Mouse (Mus musculus) kidney, embryonic 14.5 days (tissue): ENCODE results near the gene Mfap4. TPM values are rescaled to one million over a fixed set of nuclear protein-coding genes. Genes with fewer than 3 reads are reported as not detected.

Experiments
- ATAC-seq: fragments of 200-750 bp; cut with Nextera tagmentation; 2 replicates; pipeline ENCODE4 v1.8.0; 2017; ENCODE audit warnings: moderate number of reproducible peaks, mild to moderate bottlenecking, moderate TSS enrichment, moderate library complexity; ENCODE audit not compliant: low FRiP score, low TSS enrichment
- H3K27ac ChIP-seq: fragments of 300-500 bp; sonication (generic); 2 replicates; pipeline ENCODE4 v1.5.1; 2014; ENCODE audit warnings: low read depth, mild to moderate bottlenecking, low read length, moderate library complexity, mixed read lengths
- H3K27me3 ChIP-seq: fragments of 300-500 bp; sonication (generic); 2 replicates; pipeline ENCODE4 v1.6.1; 2014; ENCODE audit warnings: mild to moderate bottlenecking, low read length; ENCODE audit not compliant: control insufficient read depth, insufficient read depth
- H3K36me3 ChIP-seq: fragments of 300-500 bp; sonication (generic); 2 replicates; pipeline ENCODE4 v1.6.1; 2014; ENCODE audit warnings: low read length, mixed read lengths; ENCODE audit not compliant: control insufficient read depth, insufficient read depth
- H3K4me1 ChIP-seq: fragments of 300-500 bp; sonication (generic); 2 replicates; pipeline ENCODE4 v1.6.1; 2014; ENCODE audit warnings: low read length, mixed read lengths; ENCODE audit not compliant: control insufficient read depth, insufficient read depth
- H3K4me2 ChIP-seq: fragments of 300-500 bp; sonication (generic); replicated peaks from 2 replicates; pipeline ENCODE4 v1.6.1; 2014; ENCODE audit warnings: low read depth, mild to moderate bottlenecking, low read length
- H3K4me3 ChIP-seq: fragments of 300-500 bp; sonication (generic); 2 replicates; pipeline ENCODE4 v1.5.1; 2014; ENCODE audit warnings: mild to moderate bottlenecking, low read length
- H3K9ac ChIP-seq: fragments of 300-500 bp; sonication (generic); 2 replicates; pipeline ENCODE4 v1.6.1; 2014; ENCODE audit warnings: low read depth, mild to moderate bottlenecking, low read length, moderate library complexity
- H3K9me3 ChIP-seq: fragments of 300-500 bp; sonication (generic); 2 replicates; pipeline ENCODE4 v1.6.1; 2016; ENCODE audit warnings: low read length; ENCODE audit not compliant: control insufficient read depth
- WGBS: fragments of 180-500 bp; shearing (Covaris S2); extraction: QIAGEN DNeasy Blood & Tissue Kit; methylation state at CpG from one replicate; pipeline ENCODE4 v1.1.7; 2014; 5-methylcytosine and 5-hydroxymethylcytosine counted together
- polyA plus RNA-seq: library from polyadenylated mRNA; unstranded; fragments of >200 nt; fragmentation: Nextera tagmentation; extraction: Ambion mirVana; gene quantifications from 2 replicates; pipeline ENCODE4 v1.2.1, GENCODE M21; 2014

Mfap4 gene
- polyA plus RNA-seq, 1 experiment from 2014 or later, result 115 TPM

- no peak for ATAC-seq
- no peaks in the 10 kb centered on the region for H3K9me3 ChIP-seq
- no peak overlapping the region for H3K9ac ChIP-seq
- H3K4me3 ChIP-seq, result no peak overlapping the region
- no peaks in the 10 kb centered on the region for H3K27me3 ChIP-seq
- 0 out of 2 replicates have a peak overlapping the region, but pooled peaks have one; percentile 7 for H3K27ac ChIP-seq
- H3K36me3 ChIP-seq, result peaks cover 48% of the 10 kb centered on the region
- H3K4me2 ChIP-seq, result peak overlapping the region; percentile 50; the same call in 1 of the 2 replicates
- H3K4me1 ChIP-seq, result peaks cover 34% of the 10 kb centered on the region
- 15% methylated on average over 2 of the region's 2 CpGs for WGBS
Measured at GRCm38 (mm10) chr11:61487401-61487800, 2.2 kb downstream of the Mfap4 start.

DNA sequence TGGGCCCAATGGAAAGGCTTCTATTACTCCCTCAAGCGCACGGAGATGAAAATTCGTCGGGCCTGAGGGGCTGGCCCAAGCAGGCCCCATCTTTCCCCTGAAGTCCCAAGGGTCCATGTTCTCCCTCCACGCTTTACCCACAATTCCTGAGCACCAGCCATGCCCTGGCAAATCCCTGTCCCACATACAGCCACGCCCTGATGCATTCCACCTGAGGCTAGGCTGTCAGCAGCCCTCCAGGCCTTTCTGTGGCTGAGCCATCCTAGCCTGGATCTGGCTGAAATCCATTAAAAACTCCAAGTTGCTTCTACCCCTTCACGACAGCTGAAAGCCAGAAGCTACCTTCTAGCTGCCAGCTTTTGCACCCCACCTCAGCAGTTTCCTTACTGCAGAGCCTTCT lies 2.7 kb downstream of the Mfap4 start:
- peaks cover 53% of the 10 kb centered on the region for H3K36me3 ChIP-seq
- H3K4me1 ChIP-seq, result peaks cover 40% of the 10 kb centered on the region
- no peaks in the 10 kb centered on the region for H3K9me3 ChIP-seq
- H3K27ac ChIP-seq, result no peak overlapping the region
- 88% methylated on average over 7 of the region's 7 CpGs for WGBS
- no peak overlapping the region for H3K4me3 ChIP-seq
- no peak for ATAC-seq
- no peak overlapping the region for H3K9ac ChIP-seq
- no peak overlapping the region for H3K4me2 ChIP-seq
- no peaks in the 10 kb centered on the region for H3K27me3 ChIP-seq

GRCm38 (mm10) chr11:61489085-61489484 lies 3.9 kb downstream of the Mfap4 start:
- peaks cover 34% of the 10 kb centered on the region for H3K4me1 ChIP-seq
- 76% methylated on average over 2 of the region's 2 CpGs for WGBS

DNA sequence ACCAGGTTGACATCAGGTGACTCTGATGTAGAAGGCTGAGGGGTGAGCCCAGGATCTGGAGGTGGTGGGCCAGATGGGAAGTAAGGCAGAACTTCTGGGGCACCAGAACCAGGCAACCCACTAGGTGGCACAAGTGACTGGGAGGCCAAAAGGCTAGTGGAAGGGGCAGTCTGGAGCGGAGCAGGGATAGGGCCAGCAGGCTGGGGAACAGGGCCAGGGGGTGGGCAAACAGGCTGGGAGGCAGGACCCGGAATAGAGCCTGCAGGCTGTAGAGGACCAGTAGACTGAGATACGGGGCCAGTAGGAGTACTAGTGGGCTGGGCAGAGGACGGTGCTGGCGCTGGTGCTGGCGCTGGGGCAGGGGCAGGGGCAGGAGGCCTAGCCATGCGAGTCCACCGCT lies 4.6 kb downstream of the Mfap4 start:
- no peak for ATAC-seq
- H3K27ac ChIP-seq, result no peak overlapping the region
- H3K36me3 ChIP-seq, result peaks cover 53% of the 10 kb centered on the region

More at GRCm38 (mm10) chr11:61489085-61489484, 3.9 kb downstream of the Mfap4 start:
- Histone ChIP-seq H3K36me3 (peaks cover 53% of the 10 kb centered on the region), H3K4me2 (no peak overlapping the region), H3K9ac (no peak overlapping the region), H3K9me3 (no peaks in the 10 kb centered on the region), H3K27me3 (no peaks in the 10 kb centered on the region), H3K4me3 (no peak overlapping the region), H3K27ac (no peak overlapping the region)
- ATAC-seq, result no peak

DNA sequence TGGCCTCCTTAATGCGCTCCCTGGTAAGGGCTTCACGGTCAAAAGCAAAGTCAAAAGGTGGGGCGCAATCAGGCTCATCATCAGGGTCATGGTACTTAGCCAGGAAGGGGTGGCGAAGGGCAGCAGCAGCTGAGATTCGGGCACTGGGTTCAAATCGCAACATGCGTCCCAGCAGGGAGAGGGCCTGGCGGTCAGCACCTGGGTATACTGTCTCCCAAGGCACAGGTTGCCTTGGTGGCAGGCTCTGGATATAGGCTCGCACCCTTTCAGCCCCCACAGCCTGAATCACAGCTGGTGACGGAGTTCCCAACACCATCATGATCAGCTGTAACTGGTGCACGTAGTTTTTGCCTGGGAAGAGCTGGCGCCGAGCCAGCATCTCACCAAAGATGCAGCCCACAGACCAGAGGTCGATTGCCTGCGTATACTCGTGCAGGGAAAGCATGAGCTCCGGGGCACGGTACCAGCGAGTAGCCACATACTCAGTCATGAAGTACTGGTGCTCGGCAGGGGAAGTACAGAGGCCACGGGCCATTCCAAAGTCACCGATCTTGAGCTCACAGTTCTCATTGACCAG lies 5.8 kb downstream of the Mfap4 start:
- no peak overlapping the region for H3K27ac ChIP-seq
- H3K4me1 ChIP-seq, result peaks cover 25% of the 10 kb centered on the region
- no peak overlapping the region for H3K9ac ChIP-seq
- H3K4me3 ChIP-seq, result no peak overlapping the region
- peaks cover 53% of the 10 kb centered on the region for H3K36me3 ChIP-seq
- no peaks in the 10 kb centered on the region for H3K9me3 ChIP-seq
- ATAC-seq, result no peak
- 90% methylated on average over 22 of the region's 22 CpGs for WGBS
- no peaks in the 10 kb centered on the region for H3K27me3 ChIP-seq
- H3K4me2 ChIP-seq, result no peak overlapping the region

More for the DNA sequence above, 4.6 kb downstream of the Mfap4 start:
- H3K27me3 ChIP-seq, result no peaks in the 10 kb centered on the region
- no peaks in the 10 kb centered on the region for H3K9me3 ChIP-seq
- WGBS, result 95% methylated on average over 8 of the region's 8 CpGs
- H3K4me2 ChIP-seq, result no peak overlapping the region
- H3K9ac ChIP-seq, result no peak overlapping the region
- no peak overlapping the region for H3K4me3 ChIP-seq
- H3K4me1 ChIP-seq, result peaks cover 28% of the 10 kb centered on the region

- ATAC-seq, result no peak
- Histone ChIP-seq H3K27me3 (no peaks in the 10 kb centered on the region), H3K27ac (no peak overlapping the region), H3K4me1 (peaks cover 11% of the 10 kb centered on the region), H3K9me3 (no peaks in the 10 kb centered on the region), H3K4me2 (peak overlapping the region; percentile 72), H3K9ac (peak overlapping the region; percentile 78), H3K36me3 (peaks cover 49% of the 10 kb centered on the region), H3K4me3 (peak overlapping the region; percentile 66)
- WGBS, result 68% methylated on average over 12 of the region's 12 CpGs
Measured at GRCm38 (mm10) chr11:61492749-61493401, 7.6 kb downstream of the Mfap4 start.

GRCm38 (mm10) chr11:61493525-61494128 lies 8.4 kb downstream of the Mfap4 start:
- WGBS, result under 1% methylated on average over 49 of the region's 50 CpGs
- H3K27ac ChIP-seq, result peak overlapping the region; percentile 84
- H3K27me3 ChIP-seq, result no peaks in the 10 kb centered on the region
- peak; percentile 73 for ATAC-seq
- H3K4me2 ChIP-seq, result peak overlapping the region; percentile 72
- peaks cover under 1% of the 10 kb centered on the region; the same call in 1 of the 2 replicates for H3K9me3 ChIP-seq
- peak overlapping the region; percentile 66 for H3K4me3 ChIP-seq
- peak overlapping the region; percentile 78 for H3K9ac ChIP-seq
- peaks cover 9% of the 10 kb centered on the region; the same call in 1 of the 2 replicates for H3K4me1 ChIP-seq
- H3K36me3 ChIP-seq, result peaks cover 41% of the 10 kb centered on the region

- peaks cover 9% of the 10 kb centered on the region; the same call in 1 of the 2 replicates for H3K4me1 ChIP-seq
- peak within 1 kb of the TSS; percentile 84 for H3K27ac ChIP-seq
- H3K27me3 ChIP-seq, result no peaks in the 10 kb centered on the region
- under 1% methylated on average over 62 of the region's 62 CpGs for WGBS
- peak within 1 kb of the TSS; percentile 72 for H3K4me2 ChIP-seq
- peak; percentile 98 for ATAC-seq
- peak within 1 kb of the TSS; percentile 78 for H3K9ac ChIP-seq
- H3K9me3 ChIP-seq, result peaks cover 2% of the 10 kb centered on the region; the same call in 1 of the 2 replicates
- H3K4me3 ChIP-seq, result peak within 1 kb of the TSS; percentile 66
- peaks cover 34% of the 10 kb centered on the region for H3K36me3 ChIP-seq
Measured at GRCm38 (mm10) chr11:61494129-61494997, 9.1 kb downstream of the Mfap4 start, which contains the start of gene Mapk7. Mapk7 (minus strand) TSS chr11:61494406.
